Mouse (Mus musculus) liver, embryonic 14 days (tissue): ENCODE results near the gene Gm49321. TPM values are rescaled to one million over a fixed set of nuclear protein-coding genes. Genes with fewer than 3 reads are reported as not detected.

Experiments used
- polyA plus RNA-seq: library from polyadenylated mRNA; depleted of rRNA; stranded (reverse); fragments of >200 nt; gene quantifications from 2 replicates; pipeline ENCODE4 v1.2.3, GENCODE M21; 2012; rRNA removed

Gm49321 gene
- polyA plus RNA-seq: not detected in 2 replicates

GRCm38 (mm10) chr12:73937353-73937752 is at the start of gene Gm49321:
Gene Gm49321 (plus strand): TSS chr12:73937653.

GRCm38 (mm10) chr12:73964291-73965281 is 27.1 kb downstream of the Gm49321 start, which contains the start of gene Snapc1:
Gene Snapc1 (plus strand): TSS chr12:73964481.

GRCm38 (mm10) chr12:73997297-73998127 is 60.1 kb downstream of the Gm49321 start, which contains the start of gene Syt16:
Gene Syt16 (plus strand): TSS chr12:73997661.

Other genes starting within 250 kb of the Gm49321 start
- 8.5 and 9.7 TPM in 2 replicates for gene Hif1a, start 36.3 kb upstream of the Gm49321 start, polyA plus RNA-seq
- gene Snapc1, start 26.8 kb downstream of the Gm49321 start, polyA plus RNA-seq: 3.9 and 4.4 TPM in 2 replicates
- gene Syt16, start 60.0 kb downstream of the Gm49321 start, polyA plus RNA-seq: under 0.01 and 0.01 TPM in 2 replicates